Mouse (Mus musculus) kidney, postnatal 14 days (tissue): Measurements from ENCODE around the gene Slc5a2.

ENCODE experiments used
- DNase-seq: peaks from one replicate; pipeline ENCODE4 v3.0.0; 2022; ENCODE audit warnings: mixed read lengths

Gene Slc5a2

GRCm38 (mm10) chr7:128302151-128302550 is 36.7 kb downstream of the Slc5a2 start:
- no peak for DNase-seq

GRCm38 (mm10) chr7:128304198-128304597 is 38.7 kb downstream of the Slc5a2 start:
- DNase-seq, result no peak

- peak; percentile 62 for DNase-seq
These were observed 39.5 kb downstream of the Slc5a2 start for GRCm38 (mm10) chr7:128304907-128305306.

- no peak for DNase-seq
These were observed 42.4 kb downstream of the Slc5a2 start for GRCm38 (mm10) chr7:128307851-128308250.

- no peak for DNase-seq
These were observed 43.8 kb downstream of the Slc5a2 start for GRCm38 (mm10) chr7:128309216-128309615.

GRCm38 (mm10) chr7:128309776-128310175 is 44.3 kb downstream of the Slc5a2 start:
- DNase-seq, result no peak

- no peak for DNase-seq
These were observed 44.8 kb downstream of the Slc5a2 start for GRCm38 (mm10) chr7:128310229-128310688.

- no peak for DNase-seq
These were observed 45.8 kb downstream of the Slc5a2 start for GRCm38 (mm10) chr7:128311263-128311662.

- DNase-seq, result no peak
These were observed 46.4 kb downstream of the Slc5a2 start for GRCm38 (mm10) chr7:128311811-128312210.

- DNase-seq, result no peak
These were observed 47.1 kb downstream of the Slc5a2 start for GRCm38 (mm10) chr7:128312375-128313059.

GRCm38 (mm10) chr7:128313601-128314000 is 48.1 kb downstream of the Slc5a2 start:
- no peak for DNase-seq

GRCm38 (mm10) chr7:128314491-128314890 is 49.0 kb downstream of the Slc5a2 start:
- no peak for DNase-seq

- no peak for DNase-seq
These were observed 51.6 kb downstream of the Slc5a2 start for GRCm38 (mm10) chr7:128317011-128317410.

GRCm38 (mm10) chr7:128319140-128319539 is 53.7 kb downstream of the Slc5a2 start:
- no peak for DNase-seq

GRCm38 (mm10) chr7:128320219-128320816 is 54.9 kb downstream of the Slc5a2 start:
- DNase-seq, result no peak

- DNase-seq, result no peak
These were observed 55.8 kb downstream of the Slc5a2 start for GRCm38 (mm10) chr7:128321260-128321659.
